Mouse (Mus musculus): ENCODE measurements around the gene Slc2a9.

GRCm38 (mm10) chr5:38520838-38521237, 17.9 kb upstream of the Slc2a9 start:
- no peak for TF ChIP-seq CTCF (IDR thresholded peaks at IDR 0.05; ENCODE audit: extremely low read depth, insufficient read length, insufficient replicate concordance, low read depth, low read length)
- no peak for TF ChIP-seq POLR2A (IDR thresholded peaks at IDR 0.05; ENCODE audit: low read depth, low read length)
